Mouse (Mus musculus) ES-E14 (cell line): ENCODE results near the gene Eif4e2.

Experiments
- CHD2 ChIP-seq: IDR thresholded peaks from 2 replicates; pipeline ENCODE4 v1.6.1; 2014; ENCODE audit warnings: mild to moderate bottlenecking, low read depth, low read length, inconsistent platforms
- HCFC1 ChIP-seq: IDR thresholded peaks from 2 replicates; pipeline ENCODE4 v1.6.1; 2012; ENCODE audit warnings: low read length, inconsistent platforms, borderline replicate concordance; ENCODE audit not compliant: insufficient read depth
- MAFK ChIP-seq: IDR thresholded peaks from 2 replicates; pipeline ENCODE4 v1.6.1; 2014; ENCODE audit warnings: mild to moderate bottlenecking, low read depth, low read length, inconsistent platforms; ENCODE audit not compliant: insufficient read depth
- ZNF384 ChIP-seq: IDR thresholded peaks from 2 replicates; pipeline ENCODE4 v1.6.1; 2012; ENCODE audit warnings: low read depth, low read length, inconsistent platforms

DNA sequence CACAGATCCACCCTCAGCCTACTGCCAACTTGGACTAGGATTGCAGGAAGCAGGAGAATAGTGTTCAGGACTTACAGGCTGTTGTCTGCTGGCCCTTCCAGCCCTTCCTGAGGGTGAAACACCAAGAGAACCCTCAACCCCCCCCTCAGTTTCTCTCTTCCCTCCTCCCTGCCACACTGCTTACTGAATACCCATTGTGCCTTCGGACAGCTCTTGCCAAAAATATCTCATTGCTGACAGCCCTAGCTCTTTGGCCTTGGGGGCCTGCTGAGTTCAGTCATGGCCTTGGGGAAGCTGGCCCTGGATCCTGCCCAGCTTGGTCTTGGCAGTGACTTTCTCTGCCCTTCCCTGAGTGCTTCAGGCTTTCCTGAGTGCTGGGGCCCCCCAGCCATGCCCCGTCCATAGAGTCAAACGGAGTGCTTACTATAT, 59.8 kb downstream of the Eif4e2 start:
- TF ChIP-seq MAFK: no peak
- TF ChIP-seq HCFC1: no peak
- no peak for TF ChIP-seq ZNF384
- no peak for TF ChIP-seq CHD2
